Mouse (Mus musculus) bone marrow, adult 2 months (tissue): ENCODE measurements around the gene Pappa. TPM values are rescaled to one million over a fixed set of nuclear protein-coding genes. Genes with fewer than 3 reads are reported as not detected.

Source experiments
- H3K27ac ChIP-seq: fragments of 200-500 bp; 2 replicates; pipeline ENCODE4 v1.5.1; 2012; ENCODE audit warnings: low read depth, mild to moderate bottlenecking, control low read depth, inconsistent platforms, low read length; ENCODE audit not compliant: control insufficient read depth, poor library complexity, insufficient read depth
- H3K4me1 ChIP-seq: fragments of 200-500 bp; 2 replicates; pipeline ENCODE4 v1.6.1; 2011; ENCODE audit warnings: low read length; ENCODE audit not compliant: control insufficient read depth, insufficient read depth
- H3K4me3 ChIP-seq: fragments of 200-500 bp; replicated peaks from 2 replicates; pipeline ENCODE3; 2011; ENCODE audit warnings: mild to moderate bottlenecking, low read depth, low read length, control low read depth; ENCODE audit not compliant: control insufficient read depth
- CTCF ChIP-seq: fragments of 200-500 bp; IDR thresholded peaks from 2 replicates; pipeline ENCODE4 v1.5.1; 2011; ENCODE audit warnings: low read length, control low read depth; ENCODE audit not compliant: control insufficient read depth, insufficient read depth
- POLR2A ChIP-seq: fragments of 200-500 bp; IDR thresholded peaks from 2 replicates; pipeline ENCODE4 v1.6.1; 2011; ENCODE audit warnings: low read depth, mild to moderate bottlenecking, control low read depth, low read length, borderline replicate concordance; ENCODE audit not compliant: control insufficient read depth
- whole genome bisulfite sequencing: fragments of 180-500 bp; shearing (Covaris S2); methylation state at CpG from one replicate; pipeline ENCODE4 v1.1.7; 2018; 5-methylcytosine and 5-hydroxymethylcytosine counted together
- polyA plus RNA-seq: library from polyadenylated mRNA; stranded (reverse); fragments of >200 nt; gene quantifications from 2 replicates; pipeline ENCODE4 v1.2.4, GENCODE M21; 2011; ENCODE audit warnings: low replicate concordance; ENCODE audit not compliant: missing spikeins, insufficient read depth, insufficient read length

Gene Pappa
- polyA plus RNA-seq, 1 experiment = 2.2 TPM

DNA sequence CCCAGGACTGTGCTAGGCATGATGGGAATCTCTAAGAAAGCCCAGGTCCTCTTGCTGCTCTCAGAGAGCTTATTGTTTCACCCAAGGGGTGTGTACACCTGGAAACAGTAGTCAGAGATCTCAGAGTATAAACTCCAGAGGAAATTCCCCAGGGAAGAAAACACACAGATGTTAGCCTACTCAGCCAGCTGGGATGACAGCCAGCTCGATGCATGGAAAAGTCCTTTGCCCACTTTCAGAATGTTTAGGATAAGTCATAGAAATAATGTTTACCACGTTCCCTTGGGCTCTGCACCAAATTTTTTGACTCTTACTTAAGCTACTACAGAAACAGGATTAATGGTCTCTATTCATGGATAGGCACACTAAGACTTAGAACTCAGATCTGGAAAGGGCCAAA, 143.1 kb downstream of the Pappa start:
- H3K4me1 ChIP-seq = no peaks in the 10 kb centered on the region
- H3K4me3 ChIP-seq = no peak overlapping the region
- 70% methylated on average over 2 of the region's 2 CpGs for WGBS
- no peak overlapping the region for H3K27ac ChIP-seq
- TF ChIP-seq POLR2A (no peak), CTCF (no peak)

DNA sequence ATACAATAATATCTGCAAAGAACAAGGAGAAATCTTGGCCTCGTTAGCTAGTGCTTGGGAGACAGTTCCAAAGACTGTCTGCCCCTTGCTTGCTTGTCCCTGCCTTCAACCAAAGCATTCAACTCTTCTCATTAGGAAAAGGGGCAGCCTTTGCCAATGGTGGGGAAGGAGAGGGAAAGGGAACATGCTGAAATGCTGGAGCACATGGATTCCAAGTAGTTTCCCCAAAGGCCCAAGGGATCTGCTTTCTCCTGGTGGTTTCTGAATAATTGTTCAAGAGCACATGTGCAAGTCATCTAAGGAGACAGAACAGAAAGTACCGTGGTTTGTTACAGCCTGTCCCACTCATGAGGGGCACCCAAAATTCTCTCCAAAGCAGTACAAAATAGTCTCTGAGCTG, 146.0 kb downstream of the Pappa start:
- WGBS = 72% methylated on average over 2 of the region's 2 CpGs
- TF ChIP-seq CTCF (no peak), POLR2A (no peak)
- no peaks in the 10 kb centered on the region for H3K4me1 ChIP-seq

GRCm38 (mm10) chr4:65272295-65272694, 148.3 kb downstream of the Pappa start:
- no peak overlapping the region for H3K4me3 ChIP-seq
- H3K27ac ChIP-seq = no peak overlapping the region
- no peak for TF ChIP-seq POLR2A
- no peak for TF ChIP-seq CTCF
- H3K4me1 ChIP-seq = no peaks in the 10 kb centered on the region
- WGBS = 58% methylated on average over 4 of the region's 4 CpGs

More for the DNA sequence above, 146.0 kb downstream of the Pappa start:
- no peak overlapping the region for H3K27ac ChIP-seq
- H3K4me3 ChIP-seq = no peak overlapping the region

DNA sequence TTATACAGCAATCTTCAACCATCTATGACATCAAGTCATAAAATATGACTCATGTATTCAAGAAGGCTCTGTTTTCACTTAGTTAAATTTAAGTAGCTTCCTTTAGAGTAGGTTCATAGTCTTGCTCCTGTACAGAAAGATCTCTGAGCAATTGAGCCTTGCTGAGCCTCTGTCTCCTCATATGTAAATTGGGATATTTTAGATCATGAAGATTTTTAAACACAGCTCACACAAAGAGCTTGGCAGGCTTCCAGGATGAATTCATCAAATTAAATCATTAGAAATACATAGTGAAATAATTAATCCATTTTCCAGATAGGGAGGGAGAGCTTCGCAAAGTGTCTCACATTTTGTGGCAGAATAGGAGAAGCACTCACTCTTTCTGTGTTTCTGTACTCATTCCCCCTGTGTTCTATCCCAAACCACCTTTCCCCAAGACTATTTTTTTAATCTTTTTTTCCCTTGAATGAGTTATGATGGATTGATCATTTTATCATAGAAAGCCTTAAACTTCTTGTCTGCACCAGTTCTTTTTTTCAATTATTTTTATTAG, 149.4 kb downstream of the Pappa start:
- H3K27ac ChIP-seq = no peak overlapping the region
- WGBS = 82% methylated on average over 1 of the region's 1 CpGs
- H3K4me1 ChIP-seq = no peaks in the 10 kb centered on the region
- H3K4me3 ChIP-seq = no peak overlapping the region
- TF ChIP-seq POLR2A (no peak), CTCF (no peak)

GRCm38 (mm10) chr4:65278451-65279271, 154.7 kb downstream of the Pappa start:
- no peak overlapping the region for H3K4me3 ChIP-seq
- no peaks in the 10 kb centered on the region for H3K4me1 ChIP-seq
- H3K27ac ChIP-seq = no peak overlapping the region
- 85% methylated on average over 10 of the region's 10 CpGs for WGBS
- TF ChIP-seq POLR2A = no peak
- TF ChIP-seq CTCF = no peak

DNA sequence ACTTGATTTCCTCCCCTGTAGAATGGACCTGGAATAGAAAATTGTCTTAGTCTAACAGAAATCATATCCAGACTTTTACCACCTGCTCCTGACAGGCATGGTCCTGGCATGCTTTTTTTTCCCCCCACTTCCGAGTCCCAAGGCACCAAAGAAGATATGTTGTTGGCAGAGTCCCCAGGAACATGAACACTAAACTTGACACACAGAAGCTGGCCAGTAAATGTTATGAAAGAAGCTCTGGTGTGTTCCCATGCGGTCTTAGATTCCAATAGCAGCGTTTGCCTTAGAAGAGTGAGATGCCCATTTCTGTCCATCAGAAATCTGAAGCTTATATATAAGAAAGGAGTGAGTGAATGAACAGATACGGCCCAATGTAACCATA, 155.3 kb downstream of the Pappa start:
- no peak for TF ChIP-seq CTCF
- no peak for TF ChIP-seq POLR2A
- no peak overlapping the region for H3K4me3 ChIP-seq
- 79% methylated on average over 4 of the region's 4 CpGs for WGBS

GRCm38 (mm10) chr4:65279979-65280677, 156.2 kb downstream of the Pappa start:
- 49% methylated on average over 7 of the region's 7 CpGs for WGBS
- H3K4me1 ChIP-seq = no peaks in the 10 kb centered on the region
- no peak overlapping the region for H3K27ac ChIP-seq
- no peak for TF ChIP-seq CTCF
- TF ChIP-seq POLR2A = no peak
- H3K4me3 ChIP-seq = no peak overlapping the region

More for the DNA sequence above, 155.3 kb downstream of the Pappa start:
- Histone ChIP-seq H3K27ac (no peak overlapping the region), H3K4me1 (no peaks in the 10 kb centered on the region)

DNA sequence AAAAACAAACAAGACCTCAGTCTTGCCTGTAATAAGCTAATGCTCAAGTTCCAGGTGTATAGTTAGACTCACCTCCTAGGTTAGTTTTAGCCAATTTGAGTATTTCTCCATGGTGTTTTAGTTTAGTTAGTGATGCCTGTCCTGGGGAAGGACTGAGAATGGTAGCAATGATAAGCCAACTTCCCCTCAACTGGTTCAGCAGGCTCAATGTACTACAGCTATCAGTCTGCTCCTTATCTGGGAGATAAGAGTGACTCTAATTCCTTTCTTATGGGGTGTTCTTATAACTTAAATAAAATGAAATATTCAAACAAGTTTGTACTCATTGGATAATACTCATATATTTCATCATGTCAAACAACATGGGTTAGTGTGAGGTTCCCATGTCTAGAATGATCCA, 156.9 kb downstream of the Pappa start:
- TF ChIP-seq CTCF (no peak), POLR2A (no peak)
- Histone ChIP-seq H3K4me1 (no peaks in the 10 kb centered on the region), H3K27ac (no peak overlapping the region), H3K4me3 (no peak overlapping the region)

DNA sequence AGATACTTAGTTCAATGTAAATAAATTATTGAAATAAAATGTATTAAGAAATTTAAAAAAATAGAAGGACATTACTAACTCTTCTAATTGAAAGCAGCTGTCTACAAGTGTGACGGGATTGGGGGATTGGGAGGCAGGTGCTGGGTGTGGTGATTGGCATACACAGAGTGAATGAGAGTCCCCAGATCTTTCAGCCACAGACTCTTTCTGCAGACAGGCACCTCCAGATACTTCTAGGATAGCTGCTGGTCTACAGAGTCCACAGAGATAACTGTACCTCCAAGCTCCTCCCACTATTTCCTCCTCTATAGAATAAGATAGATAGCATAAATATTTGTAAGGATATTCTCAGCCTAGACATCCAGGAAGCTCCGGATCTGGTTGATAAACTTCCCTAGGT, 159.6 kb downstream of the Pappa start:
- H3K4me1 ChIP-seq = no peaks in the 10 kb centered on the region
- 60% methylated on average over 2 of the region's 2 CpGs for WGBS
- H3K27ac ChIP-seq = no peak overlapping the region
- no peak overlapping the region for H3K4me3 ChIP-seq
- no peak for TF ChIP-seq POLR2A
- TF ChIP-seq CTCF = no peak
